Mouse (Mus musculus) erythroblast, embryonic 14.5 days (primary cell): ENCODE measurements around the gene Mapt.

Experiments used
- GATA1 ChIP-seq: IDR thresholded peaks from 2 replicates; pipeline ENCODE4 v1.6.1; 2012; ENCODE audit warnings: low read length, inconsistent platforms, mixed read lengths
- TAL1 ChIP-seq: IDR thresholded peaks from 3 replicates; pipeline ENCODE4 v1.6.1; 2012; ENCODE audit warnings: low read length, inconsistent platforms, mixed read lengths

GRCm38 (mm10) chr11:104252094-104252493 lies 20.9 kb downstream of the Mapt start:
- no peak for TF ChIP-seq GATA1
- TF ChIP-seq TAL1 = no peak
